Mouse (Mus musculus) cerebellum, adult 2 months (tissue): ENCODE data around the gene Abcf3. TPM values are rescaled to one million over a fixed set of nuclear protein-coding genes. Genes with fewer than 3 reads are reported as not detected.
A peak's percentile ranks its signal among the peaks of the same experiment; 100 is the strongest.

Source experiments
- DNase-seq, 2 experiments: peaks; one replicate each; pipeline ENCODE4 v3.0.0; 2021
- H3K27ac ChIP-seq: fragments of 200-500 bp; 2 replicates; pipeline ENCODE4 v1.5.1; 2012; ENCODE audit warnings: low read length, control low read depth, inconsistent platforms; ENCODE audit not compliant: insufficient read depth
- H3K27me3 ChIP-seq: fragments of 200-500 bp; 2 replicates; pipeline ENCODE4 v1.6.1; 2012; ENCODE audit warnings: inconsistent platforms, mild to moderate bottlenecking, low read length, moderate library complexity; ENCODE audit not compliant: control insufficient read depth, insufficient read depth
- H3K4me1 ChIP-seq: fragments of 200-500 bp; 2 replicates; pipeline ENCODE4 v1.6.1; 2011; ENCODE audit warnings: low read length; ENCODE audit not compliant: control insufficient read depth, insufficient read depth
- H3K4me3 ChIP-seq: fragments of 200-500 bp; replicated peaks from 2 replicates; pipeline ENCODE3; 2011; ENCODE audit warnings: mild to moderate bottlenecking, low read depth, low read length, control low read depth; ENCODE audit not compliant: insufficient read depth
- CTCF ChIP-seq: fragments of 200-500 bp; IDR thresholded peaks from 2 replicates; pipeline ENCODE4 v1.5.1; 2011; ENCODE audit warnings: low read depth, mild to moderate bottlenecking, control low read depth, low read length, moderate library complexity, borderline replicate concordance; ENCODE audit not compliant: insufficient read depth
- POLR2A ChIP-seq: fragments of 200-500 bp; IDR thresholded peaks from 2 replicates; pipeline ENCODE4 v1.6.1; 2011; ENCODE audit warnings: low read length, control low read depth, borderline replicate concordance; ENCODE audit not compliant: insufficient read depth
- WGBS: fragments of 180-500 bp; shearing (Covaris S2); methylation state at CpG from one replicate; pipeline ENCODE4 v1.1.7; 2018; 5-methylcytosine and 5-hydroxymethylcytosine counted together
- polyA plus RNA-seq: library from polyadenylated mRNA; depleted of rRNA; stranded (reverse); fragments of >200 nt; gene quantifications from 2 replicates; pipeline ENCODE4 v1.2.3, GENCODE M21; 2012

Gene Abcf3
- polyA plus RNA-seq, 1 experiment: 112 TPM

DNA sequence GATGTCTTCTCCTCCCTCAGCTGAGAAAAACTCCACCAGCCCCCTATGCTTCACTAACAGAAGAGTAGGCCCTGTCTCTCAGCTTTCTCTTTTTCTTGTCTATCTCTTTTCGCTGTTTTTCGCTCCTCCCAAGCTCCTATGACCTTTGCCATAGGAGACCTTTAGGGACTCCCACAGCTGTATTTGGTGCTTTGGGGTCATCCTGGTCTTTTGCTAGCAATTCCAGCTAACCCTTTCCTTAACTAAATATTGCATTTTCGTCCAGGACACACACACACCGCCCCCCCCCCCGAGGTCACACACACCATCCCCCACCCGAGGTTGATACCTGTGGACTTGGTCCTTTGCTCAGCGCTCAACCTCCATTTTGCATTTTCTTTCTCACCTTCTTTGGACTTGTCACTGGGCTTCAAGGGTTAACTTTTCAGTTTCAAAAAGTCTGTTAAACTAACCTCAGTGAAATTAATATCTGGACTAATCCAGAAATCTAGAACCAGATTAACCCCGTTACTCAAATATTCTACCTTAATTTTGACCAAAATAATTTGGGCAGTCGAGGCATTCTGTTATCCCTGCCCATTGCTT lies 12.2 kb upstream of the Abcf3 start:
- Histone ChIP-seq H3K4me1 (peaks cover 11% of the 10 kb centered on the region), H3K4me3 (peak overlapping the region; percentile 92), H3K27me3 (no peaks in the 10 kb centered on the region), H3K27ac (peak overlapping the region; percentile 82)
- TF ChIP-seq POLR2A (no peak), CTCF (no peak)
- no peak for DNase-seq
- 18% methylated on average over 9 of the region's 9 CpGs for WGBS

DNA sequence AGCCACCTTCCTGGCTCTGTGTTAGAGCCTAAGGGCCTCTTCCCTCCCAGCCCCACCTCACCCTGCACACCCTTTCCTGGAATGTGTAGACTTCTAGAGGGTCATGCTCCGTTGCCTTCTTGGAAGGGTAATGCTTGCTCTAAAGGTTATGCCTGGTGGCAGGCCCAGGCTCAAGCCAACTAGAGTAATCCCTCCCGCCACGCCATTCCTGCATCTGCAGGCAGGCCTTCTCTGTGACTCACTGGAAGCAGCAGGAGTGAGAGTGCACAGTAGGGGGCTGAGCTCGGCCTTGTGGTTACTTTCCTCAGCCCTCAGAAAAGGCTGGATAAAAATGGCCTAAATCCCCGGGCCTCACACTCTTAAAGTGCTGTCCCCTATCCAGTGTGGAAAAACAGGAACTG lies 11.3 kb upstream of the Abcf3 start:
- peak overlapping the region; percentile 92 for H3K4me3 ChIP-seq
- 0 out of 2 replicates have a peak overlapping the region, but pooled peaks have one; percentile 28 for H3K27ac ChIP-seq
- no peaks in the 10 kb centered on the region for H3K27me3 ChIP-seq
- TF ChIP-seq CTCF (no peak), POLR2A (no peak)
- DNase-seq: peak; percentile 57 to 66
- H3K4me1 ChIP-seq: peaks cover 11% of the 10 kb centered on the region
- under 1% methylated on average over 5 of the region's 5 CpGs for WGBS

DNA sequence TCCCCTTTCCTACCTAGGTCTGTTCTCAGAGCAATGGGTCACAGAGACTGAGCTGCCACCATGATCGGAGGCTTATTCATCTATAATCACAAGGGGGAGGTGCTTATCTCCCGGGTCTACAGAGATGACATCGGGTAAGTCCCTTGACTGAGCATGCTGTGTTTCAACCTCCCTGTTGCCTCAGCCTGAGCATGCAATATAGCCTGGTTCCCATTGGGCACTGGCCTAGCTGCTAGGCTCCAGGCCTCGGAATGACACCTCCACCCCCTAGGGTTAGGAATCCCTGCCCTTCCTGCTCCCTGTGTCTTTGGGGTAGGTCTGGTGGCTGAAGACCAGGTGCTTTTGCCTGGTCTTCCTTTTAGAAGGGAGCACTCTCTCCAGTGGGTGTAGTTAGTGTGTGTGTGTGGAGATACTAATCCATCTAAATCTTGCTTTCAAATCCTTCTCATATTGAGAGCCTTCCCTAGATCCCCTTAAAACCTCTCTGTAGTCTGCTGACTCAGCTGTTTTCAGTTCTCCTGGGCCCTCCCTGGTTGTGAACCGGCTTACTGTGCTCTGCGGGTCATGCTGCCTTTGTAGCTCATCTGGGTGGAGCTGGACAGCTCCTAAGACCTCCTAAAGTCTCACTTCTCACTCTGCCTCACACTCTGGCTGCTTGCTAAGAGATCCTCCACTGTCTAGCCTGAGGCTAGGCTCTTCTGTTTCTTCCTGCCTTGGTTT lies 10.6 kb upstream of the Abcf3 start:
- Histone ChIP-seq H3K27me3 (no peaks in the 10 kb centered on the region), H3K4me3 (peak overlapping the region; percentile 92), H3K27ac (no peak overlapping the region), H3K4me1 (peaks cover 11% of the 10 kb centered on the region)
- no peak for DNase-seq
- WGBS: 13% methylated on average over 6 of the region's 6 CpGs
- TF ChIP-seq CTCF (no peak), POLR2A (no peak)

DNA sequence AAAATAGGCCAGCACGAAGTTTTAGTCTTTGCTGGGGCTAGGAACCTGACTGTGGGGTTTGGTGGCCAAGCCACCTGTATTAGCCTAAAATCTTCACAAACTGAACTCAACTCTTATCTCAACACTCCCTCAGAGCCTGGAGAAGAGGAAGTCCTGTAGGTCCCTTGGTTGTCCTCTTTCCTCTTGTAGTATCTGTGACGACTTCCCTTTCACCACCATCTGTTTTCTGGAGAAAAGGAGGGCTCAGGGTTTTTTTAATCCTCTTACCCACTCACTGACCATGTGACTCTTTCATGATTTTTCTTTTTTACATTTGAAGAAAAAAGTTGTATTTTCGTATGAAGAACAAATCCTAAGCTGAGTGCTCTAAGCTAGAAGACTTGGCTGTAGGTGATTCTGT lies 8.7 kb upstream of the Abcf3 start:
- no peak for DNase-seq
- Histone ChIP-seq H3K27ac (no peak overlapping the region), H3K27me3 (no peaks in the 10 kb centered on the region), H3K4me3 (no peak overlapping the region), H3K4me1 (peaks cover 11% of the 10 kb centered on the region)
- TF ChIP-seq POLR2A: no peak
- no peak for TF ChIP-seq CTCF
- 69% methylated on average over 3 of the region's 3 CpGs for WGBS

DNA sequence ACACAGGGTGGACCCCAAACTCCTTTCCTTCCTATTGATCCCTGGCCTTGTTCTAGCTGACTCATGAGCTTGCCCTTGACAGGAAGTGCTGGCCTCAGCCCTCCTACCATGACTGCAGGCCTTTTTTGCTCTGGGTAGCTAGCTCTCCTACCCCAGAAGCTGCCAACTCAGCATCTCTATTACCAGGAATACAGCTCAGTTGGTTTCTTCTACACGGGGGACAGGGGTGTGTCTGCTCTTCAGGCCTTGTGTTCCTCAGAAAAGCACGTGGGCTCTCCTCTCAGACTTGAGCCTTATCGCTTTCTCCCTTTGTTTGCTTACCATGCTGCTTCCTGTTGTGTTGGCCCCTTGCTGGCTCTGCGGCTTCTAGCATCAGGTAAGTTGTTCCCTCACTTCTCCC lies 7.9 kb upstream of the Abcf3 start:
- Histone ChIP-seq H3K27me3 (no peaks in the 10 kb centered on the region), H3K4me3 (no peak overlapping the region), H3K4me1 (peaks cover 11% of the 10 kb centered on the region), H3K27ac (no peak overlapping the region)
- WGBS: 86% methylated on average over 4 of the region's 4 CpGs
- TF ChIP-seq POLR2A (no peak), CTCF (no peak)
- DNase-seq: no peak

DNA sequence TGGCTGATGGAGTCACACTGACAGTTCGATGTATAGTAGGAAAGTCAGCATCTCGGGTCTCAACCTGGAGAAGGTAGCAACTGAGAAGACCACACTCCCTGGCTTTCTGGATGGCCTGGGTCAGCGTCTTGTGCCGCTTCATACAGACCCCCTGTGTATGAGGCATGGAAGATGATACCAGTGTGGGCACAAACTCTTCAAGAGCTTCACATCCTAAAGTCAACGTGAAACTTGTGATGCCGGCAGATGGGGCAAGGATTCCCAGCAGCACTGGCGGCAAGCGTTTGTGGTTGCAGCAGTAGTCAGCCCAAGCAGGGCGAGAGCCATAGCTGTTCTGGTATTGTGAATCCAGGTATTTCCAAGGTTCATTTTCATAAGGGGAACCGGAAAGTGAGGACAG lies 2.7 kb upstream of the Abcf3 start:
- TF ChIP-seq CTCF: no peak
- 89% methylated on average over 10 of the region's 10 CpGs for WGBS
- Histone ChIP-seq H3K4me1 (no peaks in the 10 kb centered on the region; the same call in 1 of the 2 replicates), H3K27ac (no peak overlapping the region), H3K4me3 (no peak overlapping the region), H3K27me3 (no peaks in the 10 kb centered on the region)
- DNase-seq: no peak

DNA sequence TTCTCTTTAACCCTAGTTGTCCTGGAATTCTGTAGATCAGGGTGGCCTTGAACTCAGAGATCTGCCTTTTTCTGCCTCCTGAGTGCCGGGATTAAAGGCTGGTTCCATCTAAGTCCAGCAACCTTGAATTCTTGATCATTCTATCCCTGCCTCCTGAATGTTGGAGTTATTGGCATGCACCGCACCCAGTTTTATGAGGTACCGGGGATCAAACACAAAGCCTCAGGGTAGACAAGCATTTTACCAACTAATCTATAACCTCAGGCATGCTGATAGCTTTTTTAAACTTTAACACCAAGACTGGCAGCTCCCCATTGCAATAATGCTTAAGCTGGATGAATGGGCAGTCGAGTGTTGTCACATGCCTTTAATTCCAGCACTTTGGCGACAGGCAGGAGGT lies 954 bp upstream of the Abcf3 start:
- Histone ChIP-seq H3K27ac (no peak overlapping the region), H3K4me1 (no peaks in the 10 kb centered on the region; the same call in 1 of the 2 replicates), H3K27me3 (no peaks in the 10 kb centered on the region), H3K4me3 (no peak overlapping the region)
- no peak for DNase-seq
- 60% methylated on average over 5 of the region's 5 CpGs for WGBS
- TF ChIP-seq POLR2A: no peak
- TF ChIP-seq CTCF: no peak

DNA sequence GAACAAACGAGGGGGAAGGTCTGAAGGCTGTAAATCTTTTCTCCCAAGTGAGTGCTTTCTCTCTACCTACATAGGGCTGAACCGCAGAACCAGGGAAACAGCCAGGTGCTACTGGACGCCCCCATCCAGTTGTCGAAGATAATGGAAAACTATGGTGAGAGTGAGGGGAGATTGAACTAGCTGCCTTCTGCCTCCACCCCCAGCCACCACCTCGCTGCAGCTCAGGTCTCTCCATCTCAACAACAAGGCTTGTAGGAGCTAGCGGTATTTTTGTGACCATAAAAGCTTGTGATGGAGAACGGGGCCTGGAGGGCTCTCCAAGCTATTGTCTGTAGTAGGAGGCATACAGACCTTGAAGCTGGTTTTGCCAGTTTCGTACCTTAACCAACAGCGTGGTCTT lies 784 bp downstream of the Abcf3 start:
- DNase-seq: no peak
- TF ChIP-seq POLR2A (no peak), CTCF (no peak)
- Histone ChIP-seq H3K27me3 (no peaks in the 10 kb centered on the region), H3K4me1 (no peaks in the 10 kb centered on the region; the same call in 1 of the 2 replicates), H3K27ac (no peak overlapping the region), H3K4me3 (peak overlapping the region; percentile 84)
- WGBS: 49% methylated on average over 9 of the region's 9 CpGs
